In genomic region chr4:153560956-153561355, GRCm38 (mm10) we compare ENCODE assay signal across 19 mouse cellular contexts.
DNase-seq lines count a peak whose midpoint lies in the region; ATAC-seq and TF ChIP-seq lines count a peak whose summit lies in the region.
"Had no signal": no experiment of that assay in that cellular context is flagged by ENCODE, and none has a peak within 500 bp of the region (broad histone marks: within the 10 kb centered on the region; RNA-seq: fewer than 3 reads in every experiment).

No protein-coding gene starts in this region.

- peak overlapping the region; percentile 46 for H3K27ac ChIP-seq in hindbrain, embryonic 10.5 days
- no peak overlapping the region for H3K27ac ChIP-seq in hindbrain, embryonic 16.5 days (ENCODE audit: low read depth, low read length)
- no peak overlapping the region for H3K27ac ChIP-seq in liver, postnatal 0 days (ENCODE audit: low read depth)
- H3K27ac ChIP-seq: embryonic facial prominence, embryonic 10.5 days; forebrain, embryonic 13.5 days; heart, adult 2 months; heart, embryonic 15.5 days; hindbrain, embryonic 14.5 days had no signal

- WGBS in hindbrain, embryonic 10.5 days, result 43% methylated on average over 6 of the region's 6 CpGs
- 26% methylated on average over 6 of the region's 6 CpGs for WGBS in hindbrain, embryonic 16.5 days
- 49% methylated on average over 6 of the region's 6 CpGs for WGBS in liver, postnatal 0 days (ENCODE audit: insufficient replicate concordance)

- H3K9me3 ChIP-seq in hindbrain, embryonic 10.5 days, result no peaks in the 10 kb centered on the region
- no peaks in the 10 kb centered on the region for H3K9me3 ChIP-seq in hindbrain, embryonic 16.5 days (ENCODE audit: control insufficient read depth, low read length)
- H3K9me3 ChIP-seq in liver, postnatal 0 days (ENCODE audit: low read length), result no peaks in the 10 kb centered on the region
- H3K9me3 ChIP-seq: embryonic facial prominence, embryonic 10.5 days; forebrain, embryonic 13.5 days; heart, embryonic 15.5 days had no signal

- peaks cover 13% of the 10 kb centered on the region for H3K4me1 ChIP-seq in hindbrain, embryonic 10.5 days (replicated peaks)
- peaks cover 3% of the 10 kb centered on the region for H3K4me1 ChIP-seq in hindbrain, embryonic 16.5 days (ENCODE audit: control insufficient read depth, insufficient read depth, low read depth, low read length)
- H3K4me1 ChIP-seq in liver, postnatal 0 days (ENCODE audit: insufficient read depth), result no peaks in the 10 kb centered on the region

- H3K4me2 ChIP-seq in hindbrain, embryonic 16.5 days (ENCODE audit: low read length), result no peak overlapping the region
- H3K4me2 ChIP-seq in liver, postnatal 0 days (ENCODE audit: low read depth, low read length), result no peak overlapping the region
- H3K4me2 ChIP-seq: forebrain, embryonic 13.5 days; heart, embryonic 11.5 days; hindbrain, embryonic 14.5 days had no signal

- H3K4me3 ChIP-seq in hindbrain, embryonic 10.5 days, result no peak overlapping the region
- H3K4me3 ChIP-seq in hindbrain, embryonic 16.5 days (ENCODE audit: low read length), result no peak overlapping the region
- H3K4me3 ChIP-seq in liver, postnatal 0 days (ENCODE audit: low read depth, low read length), result no peak overlapping the region
- H3K4me3 ChIP-seq: embryonic facial prominence, embryonic 10.5 days; forebrain, embryonic 13.5 days; heart, adult 2 months; heart, embryonic 15.5 days had no signal

- H3K9ac ChIP-seq in hindbrain, embryonic 16.5 days (ENCODE audit: low read depth, low read length), result no peak overlapping the region
- no peak overlapping the region for H3K9ac ChIP-seq in liver, postnatal 0 days (replicated peaks)
- H3K9ac ChIP-seq: forebrain, embryonic 13.5 days; forebrain, postnatal 0 days; heart, embryonic 15.5 days; hindbrain, embryonic 14.5 days had no signal

- H3K36me3 ChIP-seq in hindbrain, embryonic 10.5 days, result no peaks in the 10 kb centered on the region
- no peaks in the 10 kb centered on the region for H3K36me3 ChIP-seq in hindbrain, embryonic 16.5 days (ENCODE audit: control insufficient read depth, insufficient read depth, low read length)
- H3K36me3 ChIP-seq in liver, postnatal 0 days (replicated peaks; ENCODE audit: insufficient read depth, low read length), result no peaks in the 10 kb centered on the region
- H3K36me3 ChIP-seq: embryonic facial prominence, embryonic 10.5 days; heart, embryonic 15.5 days had no signal

- TF ChIP-seq EP300 in liver, postnatal 0 days (IDR thresholded peaks at IDR 0.05; ENCODE audit: low read depth), result no peak

- DNase-seq in hindbrain, embryonic 10.5 days (ENCODE audit: low spot score), result no peak
- DNase-seq in testis, postnatal 14 days (ENCODE audit: low spot score), result peak; percentile 10
- no peak for DNase-seq in testis, postnatal 10 days (ENCODE audit: low spot score)
- DNase-seq in adrenal gland, postnatal 25 days, result peak; percentile 60
- DNase-seq in liver, postnatal 0 days, result no peak
- no peak for DNase-seq in spleen, adult 12 weeks (ENCODE audit: low spot score)
- DNase-seq: cerebellum, adult 11-12 months; cerebellum, adult 9-10 months; cerebellum, postnatal 25 days; forebrain, postnatal 0 days; gastrocnemius, postnatal 14 days; heart, postnatal 14 days had no signal

- no peaks in the 10 kb centered on the region for H3K27me3 ChIP-seq in hindbrain, embryonic 10.5 days (ENCODE audit: insufficient read depth, poor library complexity, severe bottlenecking)
- no peaks in the 10 kb centered on the region for H3K27me3 ChIP-seq in hindbrain, embryonic 16.5 days (replicated peaks; ENCODE audit: control insufficient read depth, insufficient read depth, low read length)
- H3K27me3 ChIP-seq in liver, postnatal 0 days (ENCODE audit: insufficient read depth, low read length), result no peaks in the 10 kb centered on the region

- TF ChIP-seq CTCF in liver, postnatal 0 days (IDR thresholded peaks at IDR 0.05; ENCODE audit: low read depth), result no peak

- no peak for ATAC-seq in hindbrain, embryonic 16.5 days
- ATAC-seq in liver, postnatal 0 days, result no peak

Comparison
In these comparisons a context has a peak if more than half of its experiments do, and no peak if none do; other contexts are left out.
1. DNase-seq: peak in testis, postnatal 14 days (single experiment) and adrenal gland, postnatal 25 days (single experiment); none in hindbrain, embryonic 10.5 days (single experiment), testis, postnatal 10 days (single experiment), liver, postnatal 0 days (single experiment) and spleen, adult 12 weeks (single experiment).